Mouse (Mus musculus) kidney, postnatal 14 days (tissue): Measurements from ENCODE around the gene Tacr2.

ENCODE experiments used
- DNase-seq: peaks from one replicate; pipeline ENCODE4 v3.0.0; 2022; ENCODE audit warnings: mixed read lengths

Gene Tacr2

GRCm38 (mm10) chr10:62242358-62242757 lies 9.9 kb upstream of the Tacr2 start:
- no peak for DNase-seq

- DNase-seq = peak; percentile 75
Measured at GRCm38 (mm10) chr10:62242896-62243295, 9.3 kb upstream of the Tacr2 start.

- no peak for DNase-seq
Measured at GRCm38 (mm10) chr10:62244067-62244466, 8.2 kb upstream of the Tacr2 start.

- DNase-seq = peak; percentile 23
Measured at GRCm38 (mm10) chr10:62247156-62247555, 5.1 kb upstream of the Tacr2 start.

- no peak for DNase-seq
Measured at GRCm38 (mm10) chr10:62247815-62248214, 4.4 kb upstream of the Tacr2 start.

- no peak for DNase-seq
Measured at GRCm38 (mm10) chr10:62252496-62253235, 428 bp downstream of the Tacr2 start.

- no peak for DNase-seq
Measured at GRCm38 (mm10) chr10:62258298-62258697, 6.1 kb downstream of the Tacr2 start.

- peak; percentile 72 for DNase-seq
Measured at GRCm38 (mm10) chr10:62261115-62261886, 9.1 kb downstream of the Tacr2 start.

- no peak for DNase-seq
Measured at GRCm38 (mm10) chr10:62264299-62264698, 12.1 kb downstream of the Tacr2 start.

- no peak for DNase-seq
Measured at GRCm38 (mm10) chr10:62269278-62269677, 17.0 kb downstream of the Tacr2 start.

GRCm38 (mm10) chr10:62275235-62275634 lies 23.0 kb downstream of the Tacr2 start:
- DNase-seq = peak; percentile 86

GRCm38 (mm10) chr10:62277499-62278293 lies 25.5 kb downstream of the Tacr2 start:
- DNase-seq = no peak

GRCm38 (mm10) chr10:62279066-62279465 lies 26.8 kb downstream of the Tacr2 start:
- no peak for DNase-seq

GRCm38 (mm10) chr10:62279671-62280070 lies 27.4 kb downstream of the Tacr2 start:
- DNase-seq = no peak

- no peak for DNase-seq
Measured at GRCm38 (mm10) chr10:62282782-62283181, 30.5 kb downstream of the Tacr2 start.

- no peak for DNase-seq
Measured at GRCm38 (mm10) chr10:62283206-62283792, 31.1 kb downstream of the Tacr2 start.

- DNase-seq = peak; percentile 58
Measured at GRCm38 (mm10) chr10:62287460-62288124, 35.4 kb downstream of the Tacr2 start.

- no peak for DNase-seq
Measured at GRCm38 (mm10) chr10:62294112-62294511, 41.9 kb downstream of the Tacr2 start.

GRCm38 (mm10) chr10:62296086-62296872 lies 44.0 kb downstream of the Tacr2 start:
- DNase-seq = no peak

- peak; percentile 33 for DNase-seq
Measured at GRCm38 (mm10) chr10:62300006-62300827, 48.0 kb downstream of the Tacr2 start.

- no peak for DNase-seq
Measured at GRCm38 (mm10) chr10:62305090-62305489, 52.9 kb downstream of the Tacr2 start.
